24 mouse cellular contexts compared by ENCODE assay signal in the genomic region with DNA sequence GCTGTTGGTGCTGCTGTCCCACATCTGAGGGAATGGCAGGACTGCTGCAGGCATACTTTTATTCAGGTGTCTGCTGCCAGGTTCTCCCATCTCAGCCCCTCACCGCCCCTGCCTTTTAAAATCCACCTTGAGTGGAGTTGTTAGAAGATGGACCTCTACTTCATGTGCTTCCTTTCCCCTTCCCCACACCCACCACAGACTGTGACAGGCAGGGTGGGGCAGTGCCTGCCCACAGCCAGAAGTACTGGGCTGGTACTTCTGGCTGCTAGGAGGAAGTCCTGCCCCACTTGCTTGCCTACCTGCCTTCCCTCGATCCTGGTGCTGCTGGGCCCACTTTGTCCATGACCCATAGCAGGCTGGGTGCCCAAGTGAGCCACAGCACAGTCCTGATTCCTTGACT. TPM values are rescaled to one million over a fixed set of nuclear protein-coding genes. Genes with fewer than 3 reads are reported as not detected.
"Had no signal": no experiment of that assay in that cellular context is flagged by ENCODE, and none has a peak within 500 bp of the region (broad histone marks: within the 10 kb centered on the region; RNA-seq: fewer than 3 reads in every experiment).

No protein-coding gene starts in this region.

RNA-seq across cellular contexts. Expression of a gene that starts 27.9 kb away (rescaled TPM):
- total RNA-seq: hindbrain, postnatal 0 days; layer of hippocampus, postnatal 14 days; left cerebral cortex, adult 18-20 months; left cerebral cortex, postnatal 10 days; left cerebral cortex, postnatal 25 days; left cerebral cortex, postnatal 4 days; liver, adult 2 months had no signal
- polyA plus RNA-seq: gonadal fat pad, adult 2 months; heart, embryonic 10.5 days; heart, embryonic 12.5 days; heart, embryonic 14.5 days; heart, embryonic 16.5 days; hindbrain, embryonic 11.5 days; hindbrain, embryonic 13.5 days; hindbrain, embryonic 15.5 days; hindbrain, postnatal 0 days; intestine, embryonic 14.5 days; intestine, embryonic 16.5 days; kidney, adult 2 months; kidney, embryonic 15.5 days; kidney, postnatal 0 days; large intestine, adult 2 months; limb, embryonic 11.5 days; limb, embryonic 13.5 days; liver, adult 2 months; liver, embryonic 12.5 days had no signal
